Mouse (Mus musculus) E14TG2a.4 (cell line): Measurements from ENCODE around the gene Rack1.

Experiments
- CTCF ChIP-seq: conservative IDR thresholded peaks from 2 replicates; pipeline ENCODE4 v1.5.1; 2014; ENCODE audit warnings: low read length
- NANOG ChIP-seq: IDR thresholded peaks from 2 replicates; pipeline ENCODE4 v1.6.1; 2014; ENCODE audit warnings: borderline replicate concordance, low read length, mixed read lengths
- POU5F1 ChIP-seq: IDR thresholded peaks from 2 replicates; pipeline ENCODE4 v1.6.1; 2014; ENCODE audit warnings: low read length, borderline replicate concordance

DNA sequence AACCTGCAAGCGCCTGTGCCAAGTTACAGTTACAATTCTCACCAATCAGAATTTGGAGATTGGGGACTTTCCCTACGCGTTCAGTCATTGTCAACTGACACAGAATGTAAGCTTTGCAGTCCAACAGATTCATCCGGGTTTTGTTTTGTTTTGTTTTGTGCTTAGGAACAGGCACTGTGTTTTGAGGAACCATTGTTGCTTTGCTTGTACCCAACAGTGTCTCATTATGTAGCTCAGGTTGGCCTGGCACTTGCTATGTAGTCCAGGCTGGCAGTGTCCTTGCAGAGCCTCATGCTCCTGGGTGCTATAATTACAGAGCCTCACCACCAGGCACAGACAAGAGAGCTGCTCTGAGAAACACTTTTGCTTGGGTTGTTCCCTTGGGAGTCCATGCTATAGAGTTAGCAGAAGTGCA is 42.3 kb downstream of the Rack1 start:
- no peak for TF ChIP-seq CTCF
- no peak for TF ChIP-seq NANOG
- no peak for TF ChIP-seq POU5F1
